Mouse (Mus musculus): ENCODE data around the gene Rpa2. TPM values are rescaled to one million over a fixed set of nuclear protein-coding genes. Genes with fewer than 3 reads are reported as not detected.
"Not testable (repeated sequence)": the region's sequence is repeated elsewhere in the genome, so short reads cannot be mapped to it uniquely, and the experiment has no call there.

Gene Rpa2
- total RNA-seq, 2 experiments from 2014 or later: 13.5 to 13.8 TPM

- peak in 1 of 2 experiments; percentile 72 for DNase-seq (ENCODE audit: low spot score in 2 of 2)
- intact Hi-C loops (cut with DNase I): no loop called here
Observed at GRCm38 (mm10) chr4:132757633-132758351, 10.3 kb upstream of the Rpa2 start.

GRCm38 (mm10) chr4:132760296-132760695 is 7.8 kb upstream of the Rpa2 start:
- intact Hi-C loops (cut with DNase I): no loop called here
- DNase-seq (ENCODE audit: low spot score in 2 of 2): no peak

GRCm38 (mm10) chr4:132762602-132763001 is 5.5 kb upstream of the Rpa2 start:
- DNase-seq (ENCODE audit: low spot score in 2 of 2): no peak
- intact Hi-C loops (cut with DNase I): no loop called here

- DNase-seq (ENCODE audit: low spot score in 2 of 2); intact Hi-C loops (cut with DNase I): not testable (repeated sequence)
Observed at GRCm38 (mm10) chr4:132763125-132763524, 5.0 kb upstream of the Rpa2 start.

GRCm38 (mm10) chr4:132771776-132772175 is 3.6 kb downstream of the Rpa2 start:
- intact Hi-C loops (cut with DNase I): no loop called here
- DNase-seq (ENCODE audit: low spot score in 2 of 2): no peak

GRCm38 (mm10) chr4:132774905-132775304 is 6.8 kb downstream of the Rpa2 start:
- no peak for DNase-seq (ENCODE audit: low spot score in 2 of 2)
- intact Hi-C loops (cut with DNase I): loop anchor here (5.0 kb wide), 1 partner anchor 147 kb away; the partner anchor contains the start of gene Fam76a

- DNase-seq (ENCODE audit: low spot score in 2 of 2): peak; percentile 82 to 88
- intact Hi-C loops (cut with DNase I): loop anchor here (1.0 to 5.0 kb wide), 2 partner anchors 48 to 146 kb away; partner anchors contain the start of gene Fam76a
Observed at GRCm38 (mm10) chr4:132776764-132777163, 8.6 kb downstream of the Rpa2 start.

GRCm38 (mm10) chr4:132778562-132779201 is 10.6 kb downstream of the Rpa2 start:
- intact Hi-C loops (cut with DNase I): loop anchor here (5.0 kb wide), 1 partner anchor 144 kb away; the partner anchor contains the start of gene Fam76a
- no peak for DNase-seq (ENCODE audit: low spot score in 2 of 2)

- no peak for DNase-seq (ENCODE audit: low spot score in 2 of 2)
- intact Hi-C loops (cut with DNase I): no loop called here
Observed at GRCm38 (mm10) chr4:132780288-132780687, 12.2 kb downstream of the Rpa2 start.

- DNase-seq (ENCODE audit: low spot score in 2 of 2): no peak
Observed at GRCm38 (mm10) chr4:132783732-132784131, 15.6 kb downstream of the Rpa2 start.

GRCm38 (mm10) chr4:132785228-132785627 is 17.1 kb downstream of the Rpa2 start:
- no peak for DNase-seq (ENCODE audit: low spot score in 2 of 2)
- intact Hi-C loops (cut with DNase I): no loop called here

More at GRCm38 (mm10) chr4:132783732-132784131, 15.6 kb downstream of the Rpa2 start:
- intact Hi-C loops (cut with DNase I): no loop called here

- intact Hi-C loops (cut with DNase I): no loop called here
- no peak for DNase-seq (ENCODE audit: low spot score in 2 of 2)
Observed at GRCm38 (mm10) chr4:132789731-132790130, 21.6 kb downstream of the Rpa2 start.

GRCm38 (mm10) chr4:132793322-132794004 is 25.3 kb downstream of the Rpa2 start:
- intact Hi-C loops (cut with DNase I); DNase-seq (ENCODE audit: low spot score in 2 of 2): not testable (repeated sequence)

GRCm38 (mm10) chr4:132794028-132794427 is 25.9 kb downstream of the Rpa2 start:
- no peak for DNase-seq (ENCODE audit: low spot score in 2 of 2)
- intact Hi-C loops (cut with DNase I): no loop called here

GRCm38 (mm10) chr4:132794760-132795159 is 26.6 kb downstream of the Rpa2 start:
- intact Hi-C loops (cut with DNase I): no loop called here
- no peak for DNase-seq (ENCODE audit: low spot score in 2 of 2)

GRCm38 (mm10) chr4:132795171-132795570 is 27.0 kb downstream of the Rpa2 start:
- DNase-seq (ENCODE audit: low spot score in 2 of 2): no peak
- intact Hi-C loops (cut with DNase I): no loop called here

- DNase-seq (ENCODE audit: low spot score in 2 of 2): peak; percentile 27 to 33
- intact Hi-C loops (cut with DNase I): no loop called here
Observed at GRCm38 (mm10) chr4:132796196-132796886, 28.2 kb downstream of the Rpa2 start, which contains the start of gene Themis2. Gene Themis2, minus strand, starts transcription at chr4:132796387.

- intact Hi-C loops (cut with DNase I): no loop called here
- no peak for DNase-seq (ENCODE audit: low spot score in 2 of 2)
Observed at GRCm38 (mm10) chr4:132797461-132797860, 29.3 kb downstream of the Rpa2 start.

- DNase-seq (ENCODE audit: low spot score in 2 of 2): no peak
- intact Hi-C loops (cut with DNase I): no loop called here
Observed at GRCm38 (mm10) chr4:132798028-132798427, 29.9 kb downstream of the Rpa2 start.

GRCm38 (mm10) chr4:132798666-132799065 is 30.5 kb downstream of the Rpa2 start:
- intact Hi-C loops (cut with DNase I): not testable (repeated sequence)

More at GRCm38 (mm10) chr4:132798666-132799065, 30.5 kb downstream of the Rpa2 start:
- DNase-seq (ENCODE audit: low spot score in 2 of 2): not testable (repeated sequence)

Data from left cerebral cortex, postnatal 25 days (tissue).